Mouse (Mus musculus) cerebral cortex, adult 2 months (tissue): ENCODE measurements around the gene Hoxd3.

Experiments
- WGBS: fragments of 180-500 bp; shearing (Covaris S2); methylation state at CpG from one replicate; pipeline ENCODE4 v1.1.7; 2018; 5-methylcytosine and 5-hydroxymethylcytosine counted together

The Hoxd3 gene

GRCm38 (mm10) chr2:74691995-74692807 lies 19.5 kb upstream of the Hoxd3 start:
- 4% methylated on average over 35 of the region's 35 CpGs for WGBS

DNA sequence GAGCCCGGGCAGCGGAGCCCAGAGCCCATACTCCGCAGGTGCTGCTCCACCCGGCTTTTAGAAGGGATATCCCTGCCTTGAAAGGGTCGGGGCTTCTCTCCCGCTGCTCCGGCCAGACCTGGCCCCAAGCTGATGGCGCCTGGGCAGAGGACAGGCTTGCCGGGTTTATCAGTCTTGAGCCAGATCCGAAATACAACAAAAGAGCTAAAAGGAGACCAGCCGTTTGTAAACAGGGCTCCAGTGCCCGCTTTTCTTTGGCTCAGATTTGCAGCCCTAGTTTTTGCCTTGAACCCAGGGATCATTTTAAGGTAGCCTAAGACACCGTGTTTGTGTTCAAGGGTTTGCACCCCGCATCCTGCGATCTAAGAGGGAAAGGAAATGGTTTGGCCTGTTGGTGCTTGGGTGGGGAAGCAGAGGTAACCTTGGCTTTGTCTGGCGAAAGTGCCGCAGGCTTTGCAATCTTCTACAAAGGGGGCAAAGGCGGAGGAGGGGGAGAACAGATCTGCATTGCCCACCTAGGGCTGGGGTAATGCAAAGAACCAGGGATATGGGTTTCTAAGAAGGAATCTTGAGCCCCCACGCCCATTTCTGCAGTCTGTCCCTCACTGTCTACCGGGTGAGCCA lies 18.8 kb upstream of the Hoxd3 start:
- 4% methylated on average over 20 of the region's 20 CpGs for WGBS

DNA sequence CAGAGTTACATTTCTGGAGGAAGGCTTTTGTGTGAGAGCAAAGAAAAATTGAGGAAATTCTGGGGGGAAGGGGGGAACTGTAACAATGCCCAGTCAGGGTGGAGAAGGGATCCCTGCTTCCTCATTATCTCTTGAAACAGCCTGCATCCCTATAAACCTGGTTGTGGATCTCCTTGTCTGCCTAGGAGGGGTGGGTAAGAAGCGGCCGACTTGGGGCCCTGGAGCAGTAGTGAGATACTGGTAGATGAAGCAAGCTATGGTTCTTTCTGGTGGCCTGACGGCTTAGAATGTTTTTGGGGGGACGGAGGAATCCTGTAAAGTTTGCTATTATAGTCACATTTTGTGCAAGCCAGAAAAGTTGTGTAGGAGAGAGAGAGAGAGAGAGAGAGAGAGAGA lies 18.3 kb upstream of the Hoxd3 start:
- 9% methylated on average over 4 of the region's 4 CpGs for WGBS

DNA sequence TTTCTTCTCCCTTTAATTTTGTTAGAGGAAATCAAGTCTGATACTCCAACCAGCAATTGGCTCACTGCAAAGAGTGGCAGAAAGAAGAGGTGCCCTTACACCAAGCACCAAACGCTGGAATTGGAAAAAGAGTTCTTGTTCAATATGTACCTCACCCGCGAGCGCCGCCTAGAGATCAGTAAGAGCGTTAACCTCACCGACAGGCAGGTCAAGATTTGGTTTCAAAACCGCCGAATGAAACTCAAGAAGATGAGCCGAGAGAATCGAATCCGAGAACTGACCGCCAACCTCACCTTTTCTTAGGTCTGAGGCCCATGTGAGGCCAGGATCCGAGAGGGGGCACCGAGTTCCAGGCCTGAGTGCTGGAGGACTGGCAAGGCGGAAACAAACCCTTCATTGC lies 17.7 kb upstream of the Hoxd3 start:
- WGBS: 2% methylated on average over 16 of the region's 16 CpGs

DNA sequence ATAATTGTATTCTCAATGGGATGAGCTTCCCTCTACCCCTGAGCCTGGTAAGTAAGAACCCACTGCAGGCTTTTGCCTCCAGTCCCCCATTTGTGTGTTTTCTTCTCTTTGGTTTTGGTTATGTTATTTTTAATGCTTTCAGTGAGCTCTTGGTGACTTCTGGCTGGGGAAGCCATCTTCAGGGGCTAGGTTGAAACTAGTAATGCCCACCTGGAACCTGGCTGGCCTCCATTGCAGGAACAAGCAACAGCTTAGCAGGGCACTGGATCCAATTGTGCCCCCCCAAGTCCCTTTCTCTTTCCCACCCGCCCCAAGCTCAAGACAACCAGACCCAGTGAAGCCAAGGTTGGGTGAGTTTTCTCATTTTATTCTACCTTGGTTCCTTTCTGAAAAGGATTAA lies 16.3 kb upstream of the Hoxd3 start:
- 7% methylated on average over 1 of the region's 1 CpGs for WGBS

GRCm38 (mm10) chr2:74695813-74696430 lies 15.8 kb upstream of the Hoxd3 start:
- 5% methylated on average over 7 of the region's 7 CpGs for WGBS

DNA sequence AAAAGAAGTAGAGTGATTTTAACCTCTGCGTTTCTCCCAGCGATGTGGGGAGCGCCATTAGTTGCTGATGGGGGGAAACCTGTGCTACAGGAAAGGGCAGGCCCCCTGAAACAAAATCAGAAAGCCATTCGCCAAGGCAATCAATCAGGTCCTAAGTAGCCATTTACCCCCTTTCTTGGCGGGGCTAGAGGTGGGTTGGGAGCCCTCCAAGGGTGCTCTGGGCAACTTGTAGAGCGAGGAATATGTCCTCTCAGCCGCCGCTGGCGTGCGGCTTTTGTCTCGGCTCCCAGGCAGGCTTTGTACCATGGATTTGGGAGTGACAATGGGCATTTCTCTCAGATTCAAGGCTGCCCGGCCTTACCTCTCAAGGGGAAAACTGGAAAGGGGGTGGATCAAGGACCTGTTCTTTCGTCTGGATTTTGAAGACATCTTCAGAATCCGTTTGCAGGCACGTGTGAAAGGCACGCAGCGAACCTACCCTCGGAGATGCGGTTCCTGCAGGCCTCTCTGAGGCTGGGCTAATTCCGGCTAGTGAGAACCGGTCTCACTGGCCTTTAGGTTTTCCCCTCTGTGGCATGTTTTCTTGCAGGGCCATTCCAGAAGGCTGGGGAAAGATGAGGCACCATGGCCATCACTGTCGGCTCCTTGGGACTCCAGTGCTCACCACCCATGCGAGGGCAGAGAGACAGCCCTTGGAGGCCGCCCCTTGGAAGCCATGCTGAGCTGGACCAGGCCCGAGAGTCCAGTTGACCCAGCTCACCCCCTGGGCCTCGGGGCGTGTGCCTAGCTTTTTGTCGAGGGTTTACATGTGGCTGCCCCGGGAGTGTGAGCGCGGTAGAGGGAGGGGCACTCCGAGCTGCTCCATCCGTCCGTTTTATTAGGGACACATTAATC lies 15.0 kb upstream of the Hoxd3 start:
- WGBS: 4% methylated on average over 34 of the region's 34 CpGs

- WGBS: under 1% methylated on average over 43 of the region's 43 CpGs
Measured at GRCm38 (mm10) chr2:74697567-74698121, 14.1 kb upstream of the Hoxd3 start, which contains the start of gene Hoxd9. TSS of gene Hoxd9 (plus strand) at chr2:74697727.

GRCm38 (mm10) chr2:74698201-74699052 lies 13.3 kb upstream of the Hoxd3 start:
- WGBS: 2% methylated on average over 86 of the region's 86 CpGs

- WGBS: 5% methylated on average over 17 of the region's 17 CpGs
Measured at GRCm38 (mm10) chr2:74699053-74699430, 12.7 kb upstream of the Hoxd3 start.

DNA sequence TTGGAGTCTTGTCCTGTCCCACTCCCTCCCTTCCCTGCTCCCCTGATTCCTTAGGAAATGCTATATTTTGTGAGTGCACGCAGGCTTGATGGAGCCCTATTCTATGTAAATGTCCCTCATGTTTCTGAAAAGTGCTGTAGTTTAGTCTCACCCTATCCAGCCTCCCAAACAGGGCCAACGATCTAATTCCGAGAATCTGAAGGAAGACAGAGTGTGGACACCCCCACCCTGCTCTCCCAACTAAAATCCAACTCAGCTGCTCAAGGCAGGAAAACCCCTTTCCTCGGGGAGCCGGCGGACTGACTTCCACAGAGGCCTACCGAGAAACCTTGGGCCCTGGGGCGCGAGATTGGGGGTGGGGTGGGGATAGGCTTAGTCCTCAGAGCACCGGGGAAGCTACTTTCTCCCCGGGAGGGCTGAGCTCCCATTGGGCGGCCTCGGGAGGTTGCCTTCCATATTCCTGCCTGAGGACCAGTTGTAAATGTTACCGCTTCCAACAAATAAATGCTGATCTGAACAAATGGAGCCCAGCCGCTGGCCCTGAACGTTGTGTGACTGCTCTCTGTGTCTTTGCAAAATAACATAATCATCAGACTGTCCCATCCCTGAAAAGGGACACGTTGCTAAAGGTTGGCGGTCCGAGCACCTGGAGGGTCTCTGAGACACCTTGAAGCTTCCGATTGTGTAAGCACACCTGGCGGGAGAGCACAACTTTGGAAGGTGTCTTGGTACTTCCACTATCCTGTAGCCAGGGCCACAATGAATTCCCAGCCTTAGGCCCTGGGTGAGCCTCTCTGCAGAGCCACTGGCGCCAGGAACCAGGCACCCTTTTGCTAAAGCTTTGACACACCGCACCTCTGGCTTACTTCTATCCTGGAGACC lies 11.8 kb upstream of the Hoxd3 start:
- WGBS: 5% methylated on average over 23 of the region's 23 CpGs

GRCm38 (mm10) chr2:74700546-74701112 lies 11.1 kb upstream of the Hoxd3 start:
- 5% methylated on average over 22 of the region's 22 CpGs for WGBS

DNA sequence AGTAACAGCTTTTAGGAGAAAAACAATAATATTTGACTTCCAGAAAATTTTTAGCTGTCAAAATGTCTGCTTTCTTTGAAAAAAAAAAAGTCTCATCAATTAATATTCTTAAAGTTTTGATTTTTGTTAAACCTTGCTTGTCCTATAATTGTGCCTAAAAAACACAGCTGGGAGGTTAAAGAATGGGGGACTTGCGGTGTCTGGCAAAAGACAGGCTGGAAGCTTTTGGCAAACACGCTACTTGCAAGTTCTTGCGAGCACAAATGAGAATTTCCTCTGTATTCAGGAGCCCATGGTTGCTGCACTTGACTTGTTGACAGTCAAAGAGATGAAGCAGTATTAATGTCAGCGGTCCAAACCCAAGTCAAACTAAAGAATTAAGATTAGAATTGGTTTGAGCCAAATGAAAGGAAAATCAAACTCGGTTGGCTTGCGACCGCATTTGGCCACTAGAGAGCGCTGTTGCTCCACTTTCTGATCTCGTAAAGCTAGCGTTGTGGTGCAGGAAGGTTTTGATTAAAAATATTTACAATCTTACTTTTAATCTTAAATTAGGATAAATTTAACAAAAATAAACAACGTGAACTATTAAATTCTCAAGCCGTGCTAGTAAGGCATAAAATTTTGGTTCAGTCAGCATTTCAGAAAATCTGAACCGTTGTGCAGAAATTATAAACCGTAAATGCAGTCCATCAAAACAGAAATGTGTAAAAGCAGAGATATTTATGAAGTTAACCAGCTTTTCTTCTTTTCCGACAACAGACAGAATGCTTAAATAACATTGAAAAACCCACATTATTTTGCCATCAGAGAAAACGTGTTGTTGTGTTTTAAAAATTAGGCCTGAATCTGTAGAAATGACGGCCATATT lies 9.5 kb upstream of the Hoxd3 start:
- WGBS: 11% methylated on average over 17 of the region's 17 CpGs

GRCm38 (mm10) chr2:74702820-74703219 lies 8.9 kb upstream of the Hoxd3 start:
- 25% methylated on average over 6 of the region's 6 CpGs for WGBS

DNA sequence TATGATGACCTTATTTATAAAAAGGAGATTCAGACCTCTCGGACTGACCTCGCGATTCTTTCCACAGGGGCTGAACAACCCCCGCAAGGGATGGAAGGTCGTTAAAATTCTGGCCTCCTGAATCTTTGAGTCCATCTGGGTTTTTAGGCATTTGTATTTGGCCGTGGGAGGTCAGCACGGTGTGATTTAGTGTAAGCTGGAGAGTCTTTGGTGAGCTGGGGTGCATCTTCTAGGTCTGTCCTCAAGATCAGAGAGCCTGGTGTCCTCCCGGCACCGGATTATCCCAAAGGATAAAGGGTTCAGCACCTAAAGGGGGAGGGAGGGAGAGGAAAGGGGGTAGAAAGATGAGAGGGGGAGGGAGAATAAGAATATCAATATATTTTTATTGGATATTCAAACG lies 8.4 kb upstream of the Hoxd3 start:
- WGBS: 7% methylated on average over 10 of the region's 10 CpGs

GRCm38 (mm10) chr2:74703720-74704392 lies 7.9 kb upstream of the Hoxd3 start:
- 5% methylated on average over 26 of the region's 26 CpGs for WGBS

GRCm38 (mm10) chr2:74704393-74704998 lies 7.2 kb upstream of the Hoxd3 start, which contains the start of gene Hoxd8:
TSS of gene Hoxd8 (plus strand) at chr2:74704615.
- WGBS: 2% methylated on average over 52 of the region's 52 CpGs
